Mouse (Mus musculus) mature B cell (primary cell): ENCODE results near the gene Tbc1d24.

ENCODE experiments used
- in situ Hi-C: fragments of 300-500 bp; cut with MboI; formaldehyde crosslinking; loops from 2 replicates; pipeline ENCODE4 v1.14.3; 2019

Tbc1d24 gene

DNA sequence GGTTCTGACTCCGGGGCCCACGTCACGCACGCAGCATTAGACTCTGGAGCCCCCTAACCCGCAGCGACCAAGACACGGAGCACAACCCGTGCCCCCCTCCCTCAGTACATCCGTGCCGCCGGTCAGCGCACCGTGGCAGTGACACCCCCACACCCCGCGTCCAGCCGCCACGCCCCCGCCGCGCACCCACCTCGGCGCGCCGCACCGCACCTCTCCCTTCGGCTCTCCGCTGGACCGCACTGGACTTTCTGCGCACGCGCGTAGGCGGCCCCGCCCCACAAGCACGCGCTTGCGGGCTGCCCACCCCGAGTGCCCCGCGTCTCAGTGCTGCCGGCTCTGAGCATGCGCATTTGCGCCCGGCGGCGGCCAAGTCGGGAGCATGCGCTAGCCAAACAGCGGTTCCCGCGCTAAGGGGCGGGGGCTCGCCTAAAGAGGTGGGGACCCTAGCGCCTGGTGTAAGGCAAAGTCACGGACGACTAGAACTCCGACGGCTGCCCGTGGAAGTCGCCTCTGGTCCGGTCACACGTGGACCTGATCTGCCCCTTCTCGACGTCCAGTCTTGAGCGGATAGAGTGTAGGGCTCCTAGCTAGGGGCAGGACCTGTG is at the start of gene Tbc1d24:
TSS of gene Tbc1d24 (minus strand) at position 279 of the 605 bp plus-strand sequence.
- in situ Hi-C loops, result no loop called here

DNA sequence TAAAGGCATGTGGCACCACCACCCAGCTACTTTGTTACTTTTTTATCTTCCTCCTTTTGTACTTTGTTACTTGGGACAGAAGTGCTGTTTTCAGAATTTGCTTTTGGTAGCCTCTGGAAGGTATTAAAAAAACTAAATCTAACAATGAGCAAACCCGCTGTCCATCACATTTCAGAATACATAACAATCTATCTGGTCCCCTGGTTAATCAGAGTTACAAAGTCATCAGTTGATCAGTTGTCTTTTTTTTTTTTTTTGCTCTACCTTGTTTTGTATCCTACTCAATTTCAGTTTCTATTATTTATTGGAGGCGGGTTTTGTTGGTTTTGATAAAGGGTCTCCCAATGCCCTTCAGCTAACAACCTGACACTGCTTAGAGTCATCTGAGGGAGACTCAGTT is 47.0 kb upstream of the Tbc1d24 start:
- in situ Hi-C loops, result no loop called here

DNA sequence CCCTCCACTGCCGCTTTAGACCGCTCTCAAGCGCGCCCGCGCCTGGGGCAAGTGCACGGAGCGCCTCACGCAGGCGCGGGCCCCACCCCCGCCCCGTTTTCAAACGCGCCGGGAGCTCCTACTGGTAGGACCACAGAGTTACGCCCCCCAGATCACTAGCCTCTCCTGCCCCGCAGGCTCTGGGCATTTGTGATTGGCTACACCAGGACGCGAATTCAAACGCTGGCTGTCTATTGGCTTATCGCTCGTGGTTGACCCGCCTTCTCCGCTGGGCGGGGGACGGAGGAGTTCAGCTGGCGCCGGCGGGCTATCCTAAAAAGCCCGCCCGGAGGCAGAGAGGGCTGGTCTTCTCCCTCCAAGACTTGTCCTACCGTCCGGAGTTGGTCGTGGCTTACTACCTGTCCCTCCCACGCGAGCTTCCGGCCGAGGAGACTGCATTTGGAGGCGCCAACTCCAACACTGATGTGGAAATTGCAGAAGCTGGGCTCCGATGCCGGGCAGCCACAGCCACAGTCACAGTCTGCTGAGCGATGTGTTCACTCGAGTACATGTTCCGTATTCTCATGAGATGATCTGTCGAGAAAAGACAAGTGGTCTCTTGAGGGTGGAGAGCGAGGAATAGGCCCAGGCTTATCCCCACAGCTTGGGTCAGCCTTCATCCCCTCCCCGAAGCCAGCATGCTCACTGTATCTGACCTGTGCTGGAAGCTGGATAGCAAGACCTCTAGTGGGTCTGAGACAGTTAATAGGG is 46.1 kb upstream of the Tbc1d24 start, which contains the start of gene Ccnf:
TSS of gene Ccnf (minus strand) at position 165 of the 750 bp plus-strand sequence.
- in situ Hi-C loops, result no loop called here

DNA sequence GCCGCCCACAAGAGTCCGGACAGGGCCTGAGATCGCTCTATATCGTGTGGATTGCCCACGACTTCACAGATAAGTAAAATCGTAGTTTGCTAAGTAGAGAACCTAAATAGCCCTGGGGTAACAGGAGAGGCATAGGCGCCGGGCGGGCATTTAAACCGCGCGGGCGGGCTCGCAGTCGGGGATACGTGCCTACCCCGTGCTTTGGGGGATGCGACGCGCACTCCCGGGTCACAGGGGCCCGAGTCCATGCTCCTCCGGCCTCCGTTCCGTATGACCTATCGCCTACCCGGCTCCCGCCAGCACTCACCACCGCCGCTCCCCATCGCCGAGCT is 45.6 kb upstream of the Tbc1d24 start:
- in situ Hi-C loops, result no loop called here

DNA sequence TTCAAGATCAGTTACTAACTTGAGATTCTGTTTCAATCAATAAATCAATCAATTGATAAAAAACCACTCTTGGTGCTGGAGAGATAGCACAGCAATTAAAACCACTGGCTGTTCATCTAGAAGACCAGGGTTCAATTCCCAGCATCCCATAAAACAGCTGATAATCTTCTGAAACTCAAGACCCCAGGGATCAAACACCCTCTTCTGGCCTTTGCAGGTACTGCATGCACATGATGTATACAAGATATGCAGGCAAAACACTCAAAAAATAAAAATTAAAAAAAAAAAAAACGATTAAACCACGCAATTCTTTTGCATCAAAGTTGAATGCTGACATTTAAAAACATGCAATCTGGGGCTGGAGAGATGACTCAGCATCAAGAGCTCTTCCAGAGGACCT is 43.3 kb upstream of the Tbc1d24 start:
- in situ Hi-C loops, result no loop called here

DNA sequence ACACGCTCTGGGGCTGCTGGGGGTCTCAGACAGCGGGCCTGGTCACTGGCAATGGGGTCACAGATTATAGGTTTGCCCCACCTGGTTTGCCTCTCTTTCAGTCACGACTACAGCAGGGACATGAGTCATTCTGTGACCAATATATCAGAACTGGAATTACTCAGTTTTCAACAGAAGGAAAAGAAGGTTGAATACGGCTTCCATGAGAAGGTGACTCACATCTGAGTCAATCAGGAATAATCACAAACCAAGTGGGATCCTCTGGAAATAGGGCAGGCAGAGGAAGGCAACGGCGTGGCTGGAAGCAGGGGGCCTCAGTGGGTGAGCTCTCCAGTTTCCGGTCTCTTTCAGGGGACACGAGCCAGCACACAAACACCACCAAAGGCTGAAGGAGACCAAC is 38.7 kb upstream of the Tbc1d24 start:
- in situ Hi-C loops, result no loop called here

DNA sequence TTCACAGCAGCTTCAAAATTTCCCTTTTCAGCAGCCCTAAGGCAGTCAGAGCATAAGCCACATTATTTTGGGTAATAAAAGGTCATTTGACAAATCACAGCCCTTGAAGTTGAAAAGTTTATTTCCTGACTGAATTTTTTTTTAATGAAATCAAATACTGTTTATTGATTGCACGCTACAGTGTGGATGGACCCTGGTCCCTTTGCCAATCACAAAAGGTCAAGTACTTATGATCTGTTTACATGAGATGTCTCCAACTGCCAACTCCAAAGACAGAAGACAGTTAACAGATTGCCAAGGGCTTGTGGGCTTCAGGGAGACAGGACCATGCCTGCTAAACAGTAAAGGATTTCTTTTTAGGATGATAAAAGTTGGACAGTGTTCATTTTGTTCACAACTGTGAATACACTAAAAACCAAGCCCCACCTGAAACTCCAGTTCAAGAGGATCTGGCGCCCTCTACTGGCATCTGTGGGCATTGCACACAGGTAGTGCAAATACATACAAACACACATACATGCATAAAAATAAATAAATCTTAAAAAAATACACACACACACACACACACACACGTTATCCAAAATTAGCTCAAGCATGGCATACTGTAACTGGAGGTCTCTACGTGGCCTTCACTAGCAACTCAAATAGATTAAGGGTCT is 38.1 kb upstream of the Tbc1d24 start:
- in situ Hi-C loops, result no loop called here

DNA sequence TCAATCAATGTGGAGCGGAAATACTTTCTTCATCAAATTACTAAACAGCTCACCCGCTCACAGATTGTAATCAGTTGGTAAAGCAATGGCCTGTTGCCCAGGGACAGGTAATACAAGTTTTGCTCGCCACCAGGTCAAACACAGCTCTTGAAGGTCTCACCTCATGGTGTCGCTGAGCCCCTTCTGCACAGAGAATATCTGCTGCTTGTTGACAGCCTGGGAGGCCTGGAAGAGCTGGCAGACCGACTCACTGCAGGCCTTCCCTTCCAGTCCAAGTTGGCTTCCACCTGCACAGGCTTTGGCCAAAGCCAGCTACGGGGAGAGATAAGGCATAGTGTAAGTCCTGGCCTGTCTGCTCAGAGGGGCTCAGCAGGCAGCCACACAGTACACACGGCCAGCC is 31.6 kb upstream of the Tbc1d24 start:
- in situ Hi-C loops, result no loop called here

DNA sequence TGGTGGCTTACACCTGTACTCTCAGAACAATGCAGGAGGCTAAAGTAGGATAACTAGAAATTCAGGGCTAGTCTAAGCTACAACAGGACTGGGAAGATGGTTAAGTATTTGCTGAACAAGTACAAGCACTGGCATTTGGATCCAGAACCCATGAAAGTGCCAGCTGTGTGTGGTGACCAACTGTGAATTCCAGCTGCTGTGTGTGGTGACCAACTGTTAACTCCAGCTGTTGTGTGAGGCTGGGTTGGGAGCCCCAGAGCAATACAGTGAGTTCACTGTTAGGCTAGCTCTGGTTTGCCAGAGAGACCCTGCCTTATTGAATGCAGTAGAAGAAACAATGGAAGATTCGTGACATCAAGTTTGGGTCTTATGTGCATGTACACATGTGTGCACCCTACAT is 31.1 kb upstream of the Tbc1d24 start:
- in situ Hi-C loops, result no loop called here

DNA sequence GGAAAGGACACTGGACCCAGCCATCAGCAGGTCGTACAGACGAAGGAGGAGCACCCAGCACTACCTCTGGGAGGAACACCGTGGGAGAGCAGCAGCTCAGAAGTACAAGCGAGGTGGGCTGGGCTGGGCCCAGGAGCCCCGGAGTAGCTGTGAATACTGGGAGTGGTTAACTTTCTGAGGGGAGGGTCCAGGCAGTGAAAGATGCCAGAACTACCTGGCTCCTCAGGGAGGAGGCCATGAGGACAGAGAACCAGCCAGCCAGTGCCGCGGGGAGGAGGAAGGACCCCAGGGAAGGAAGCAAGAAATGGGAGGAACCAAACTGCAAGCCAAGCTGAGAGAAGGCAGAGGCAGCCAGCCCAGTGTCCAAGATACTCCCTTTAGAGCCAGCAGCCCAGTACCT is 22.6 kb upstream of the Tbc1d24 start:
- in situ Hi-C loops, result no loop called here

DNA sequence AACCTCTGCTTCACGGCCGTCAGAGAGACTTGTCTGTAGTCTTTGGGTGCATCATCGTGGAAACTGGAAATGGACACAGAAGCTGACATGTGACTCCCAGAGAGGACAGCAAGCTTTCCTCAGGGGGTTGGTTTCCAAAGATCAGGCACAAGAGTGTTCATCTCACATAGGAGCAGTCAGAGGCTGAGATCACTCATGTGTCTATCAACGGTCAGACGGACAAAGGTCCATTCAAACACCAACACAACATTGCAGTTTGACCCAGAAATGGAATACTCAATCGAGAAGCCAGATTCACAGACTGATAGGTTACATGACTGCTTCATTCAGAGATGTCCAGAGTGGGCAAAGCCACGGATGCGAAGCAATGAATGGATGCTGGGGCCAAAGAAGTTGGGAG is 21.4 kb upstream of the Tbc1d24 start:
- in situ Hi-C loops, result no loop called here

DNA sequence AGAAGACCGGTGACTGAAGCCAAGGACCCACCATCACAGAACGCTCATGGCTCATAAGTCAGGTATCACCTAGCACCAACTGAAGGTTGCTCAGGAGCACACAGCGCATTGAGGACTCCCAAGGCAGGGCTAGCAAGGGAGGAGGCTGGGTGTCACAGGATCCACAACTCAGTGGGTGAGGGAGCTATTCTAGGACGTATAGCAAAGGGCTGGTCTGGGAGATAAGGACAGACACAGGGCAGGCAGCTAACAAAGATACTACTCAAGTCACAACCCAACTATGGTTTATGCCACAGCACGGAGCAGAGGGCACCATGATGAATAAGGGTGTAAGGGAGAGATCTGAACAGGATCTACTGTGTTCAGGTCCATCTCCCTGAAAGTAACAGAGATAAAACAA is 20.5 kb upstream of the Tbc1d24 start:
- in situ Hi-C loops, result no loop called here

DNA sequence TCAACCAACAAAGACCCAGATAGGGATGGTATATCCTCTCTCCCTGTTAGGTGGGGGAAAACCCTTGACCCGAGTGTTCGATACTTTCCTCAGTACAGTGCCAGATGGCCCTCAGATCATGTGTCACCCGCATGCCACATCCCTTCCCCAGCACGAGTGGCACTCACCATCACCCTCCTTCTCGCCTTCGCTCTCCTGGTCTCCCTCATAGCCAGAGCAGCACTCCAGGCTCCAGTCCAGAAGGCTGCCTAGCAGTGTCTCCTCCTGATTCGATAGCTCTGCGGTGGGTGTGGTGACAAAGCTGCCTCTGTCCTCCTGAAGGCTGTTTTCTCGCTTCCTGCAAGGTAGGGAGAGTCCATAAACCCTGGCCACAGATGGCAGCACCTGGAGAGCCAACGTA is 19.4 kb upstream of the Tbc1d24 start:
- in situ Hi-C loops, result no loop called here

DNA sequence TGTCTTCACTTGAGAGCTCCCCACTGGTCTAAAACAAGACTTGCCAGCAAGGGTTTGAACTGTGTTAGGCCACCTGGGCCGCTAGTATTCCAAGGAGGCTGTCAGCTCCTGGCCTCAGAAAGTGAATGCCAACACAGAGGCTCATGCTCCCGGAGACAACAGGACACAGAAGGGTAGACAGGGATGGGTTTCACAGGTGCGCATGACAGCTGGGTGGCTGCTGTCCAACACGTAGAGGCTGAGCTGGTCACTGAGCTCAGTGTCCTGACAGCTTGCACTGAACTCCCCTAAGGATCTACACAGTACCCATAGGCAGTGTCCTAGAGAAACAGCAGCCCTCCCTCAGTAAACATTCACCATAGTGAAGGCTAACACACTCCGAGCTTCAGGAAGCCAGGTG is 18.2 kb upstream of the Tbc1d24 start:
- in situ Hi-C loops, result no loop called here

DNA sequence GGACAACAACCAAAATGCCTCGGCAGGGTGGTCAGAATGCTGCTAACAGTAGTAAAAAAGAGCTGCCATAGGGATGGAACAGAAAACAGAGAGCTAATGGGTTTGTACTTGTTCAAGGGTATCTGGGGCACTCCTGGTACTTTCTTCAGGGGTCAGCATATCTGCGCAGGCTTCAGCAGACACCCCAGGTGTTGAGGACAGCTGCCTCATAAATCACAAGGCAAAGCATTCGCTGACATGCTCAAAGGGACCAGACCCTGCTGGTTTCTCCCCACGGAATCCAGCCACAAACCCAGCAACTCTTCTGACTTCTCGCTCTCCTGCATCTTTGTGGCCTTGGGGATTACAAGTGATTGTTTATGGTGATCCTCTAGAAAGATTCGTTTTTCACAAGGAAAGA is 17.3 kb upstream of the Tbc1d24 start:
- in situ Hi-C loops, result no loop called here

DNA sequence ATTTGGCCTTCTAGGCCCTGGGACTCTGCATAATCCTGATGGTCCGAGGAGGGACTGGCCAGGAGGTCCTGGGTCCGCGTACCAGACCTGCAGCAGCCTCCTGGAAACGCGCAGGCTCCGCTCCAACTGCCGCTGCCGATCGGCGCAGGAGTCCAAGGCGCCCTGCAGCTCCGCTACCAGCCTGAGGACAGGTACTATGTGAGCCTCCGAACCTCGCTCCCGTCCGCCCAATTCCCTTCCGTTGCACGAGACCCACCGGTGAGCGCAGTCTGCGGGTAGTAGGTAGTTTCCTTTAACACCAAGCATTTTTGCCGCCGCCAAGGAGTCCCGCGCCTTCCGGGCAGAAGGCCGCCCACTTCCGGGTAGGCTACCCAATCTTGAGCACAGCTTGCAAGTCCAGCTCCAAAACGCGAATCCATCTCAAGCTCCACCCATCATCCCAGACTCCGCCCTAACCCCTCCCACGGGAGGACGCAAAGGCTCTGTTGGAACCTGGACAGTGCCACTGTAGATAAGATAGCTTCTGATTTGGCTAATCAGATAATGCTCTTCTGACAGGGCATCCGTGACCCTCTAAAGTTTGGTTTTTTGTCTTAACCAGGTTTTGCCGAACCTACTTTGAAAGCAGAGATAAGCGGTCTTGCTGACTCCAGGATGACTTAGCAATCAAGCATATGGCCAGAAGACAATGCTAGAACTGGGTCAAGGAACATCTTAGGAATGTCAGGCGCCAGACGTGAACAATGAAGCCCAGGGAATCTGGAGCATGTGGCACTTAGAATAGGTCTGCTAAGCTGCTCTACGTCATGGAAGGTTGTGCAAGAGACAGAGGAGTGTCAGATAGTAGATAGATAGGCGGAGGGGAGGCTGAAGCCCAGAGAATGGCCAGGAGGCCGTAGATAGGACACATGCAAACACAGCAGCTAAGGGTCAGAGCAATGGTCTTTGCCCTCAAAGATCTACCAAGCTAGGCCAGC is 15.4 kb upstream of the Tbc1d24 start, which contains the start of gene Tedc2:
TSS of gene Tedc2 (minus strand) at position 417 of the 977 bp plus-strand sequence.
- in situ Hi-C loops, result no loop called here

DNA sequence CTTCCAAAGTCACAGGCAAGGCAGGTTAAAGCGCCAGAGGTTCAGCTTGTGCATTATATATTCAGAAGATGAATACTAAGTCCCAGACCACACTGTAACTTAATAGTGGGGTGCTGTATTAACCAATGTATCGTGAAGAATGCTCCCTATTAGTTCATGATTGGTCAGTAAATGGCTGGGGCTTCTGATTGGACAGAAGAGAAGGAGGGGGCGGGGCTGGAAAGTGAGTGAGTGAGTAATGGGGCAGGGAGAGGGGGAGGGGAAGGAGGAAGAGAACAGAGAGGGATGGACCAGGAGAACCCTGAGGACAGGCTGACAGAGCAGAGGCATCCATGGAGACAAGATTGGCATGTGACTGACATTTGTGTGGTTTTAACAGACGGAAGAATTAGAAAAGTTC is 11.5 kb upstream of the Tbc1d24 start:
- in situ Hi-C loops, result no loop called here

DNA sequence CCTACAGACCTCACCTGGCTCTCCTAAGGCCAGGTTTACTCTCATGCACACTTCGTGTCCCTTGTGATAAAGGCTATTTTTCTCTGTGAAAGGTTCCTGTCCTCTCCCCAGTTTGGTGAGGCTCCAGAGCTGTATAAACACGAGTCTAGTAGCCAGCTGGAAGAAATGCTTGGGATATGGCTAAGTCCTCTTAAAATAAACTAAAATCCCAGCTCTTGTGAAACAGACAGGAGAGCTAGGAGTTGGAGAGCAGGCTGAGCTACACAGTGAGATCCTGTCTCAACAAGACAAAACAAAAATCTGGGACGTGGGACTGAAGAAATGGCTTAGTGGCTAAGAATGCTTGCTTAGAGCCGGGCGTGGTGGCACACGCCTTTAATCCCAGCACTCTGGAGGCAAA is 7.8 kb upstream of the Tbc1d24 start:
- in situ Hi-C loops, result no loop called here

DNA sequence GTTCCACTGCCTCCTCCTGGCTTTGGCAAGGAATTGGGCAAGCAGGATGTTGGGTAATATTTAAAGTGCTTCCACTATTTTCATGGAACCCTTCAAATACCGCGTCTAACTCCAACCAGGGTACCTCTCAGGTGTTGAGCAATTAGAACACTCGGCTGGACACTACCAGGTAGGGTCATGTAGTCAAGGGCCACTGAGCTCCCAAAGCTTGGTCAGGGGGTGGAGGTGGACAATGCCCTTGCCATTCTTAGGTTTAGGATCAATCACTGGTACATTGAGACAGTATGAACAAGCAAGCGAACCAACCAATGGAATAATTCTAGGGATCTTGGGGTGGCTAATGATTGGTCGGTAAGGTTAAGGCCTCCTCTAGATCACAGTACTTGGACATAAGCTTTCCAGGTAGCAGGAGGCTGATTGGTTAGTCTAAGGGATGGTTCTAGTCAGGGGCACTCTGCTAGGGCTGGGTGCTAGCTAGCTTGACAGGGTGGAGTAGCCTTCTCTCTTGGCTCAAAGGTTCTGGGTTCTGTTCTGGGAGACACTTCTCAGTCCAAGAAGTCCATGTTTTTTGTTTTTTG is 7.2 kb upstream of the Tbc1d24 start:
- in situ Hi-C loops, result no loop called here

DNA sequence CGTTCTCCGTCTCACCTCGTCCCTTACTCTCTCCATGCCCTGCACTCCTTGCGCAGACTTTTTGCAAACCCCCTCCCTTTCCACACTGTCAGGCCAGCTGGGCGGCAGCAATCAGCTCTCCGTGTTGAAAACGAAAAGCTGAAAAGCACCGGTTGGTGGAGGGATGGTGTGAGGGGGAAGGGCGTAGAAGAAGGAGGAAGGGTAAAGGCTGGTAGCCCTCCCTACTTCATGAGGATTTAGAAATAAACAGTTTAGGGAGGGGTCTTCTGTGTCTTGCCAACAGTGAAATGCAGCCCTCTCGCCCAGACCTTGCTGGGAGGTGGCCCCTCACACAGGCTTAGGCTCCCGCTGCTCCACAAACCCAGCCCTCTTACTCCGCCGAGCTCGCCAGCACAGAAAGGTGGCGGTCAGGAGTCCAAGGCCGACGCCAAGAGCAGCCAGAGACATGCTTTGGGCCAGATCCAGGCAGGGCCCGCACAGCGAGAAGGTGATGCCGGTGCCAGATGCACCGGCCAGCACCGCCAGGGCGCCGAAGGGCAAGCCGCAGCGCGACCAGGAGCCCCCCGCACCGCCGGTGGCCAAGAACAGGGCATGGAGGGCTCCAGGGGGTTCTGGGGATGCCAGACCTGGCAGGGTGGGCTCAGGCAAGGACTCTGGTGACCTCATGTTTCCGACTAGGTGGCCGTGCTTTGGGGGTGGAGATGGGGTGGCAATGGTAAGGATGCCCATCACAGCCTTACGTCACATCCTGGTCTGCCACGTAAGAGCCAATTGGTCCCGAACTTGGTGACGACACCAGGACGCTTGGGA is 6.5 kb upstream of the Tbc1d24 start:
- in situ Hi-C loops, result no loop called here

DNA sequence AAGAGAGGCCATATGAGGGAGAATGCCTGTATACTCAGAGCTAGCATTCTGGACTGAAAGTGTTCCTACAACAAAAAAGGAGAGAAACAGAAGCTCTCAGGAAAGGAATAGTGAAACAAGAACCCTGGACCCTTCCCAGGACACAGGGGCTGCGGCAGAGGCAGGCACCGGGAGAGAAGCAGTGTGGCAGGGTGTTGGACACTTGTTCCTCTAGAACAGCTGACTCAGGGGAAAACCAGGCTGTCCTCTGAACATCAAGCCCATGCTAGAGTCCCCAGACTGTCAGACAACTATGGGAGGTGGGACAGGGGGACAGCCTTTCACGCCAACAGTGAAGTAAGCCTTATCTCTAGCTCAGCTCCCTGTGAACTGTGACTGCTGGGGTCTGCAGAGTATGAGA is 5.2 kb upstream of the Tbc1d24 start:
- in situ Hi-C loops, result no loop called here
